Mouse (Mus musculus) layer of hippocampus, postnatal 14 days (tissue): ENCODE measurements around the gene Scp2. TPM values are rescaled to one million over a fixed set of nuclear protein-coding genes. Genes with fewer than 3 reads are reported as not detected.

Source experiments
- DNase-seq, 2 experiments: peaks; one replicate each; pipeline ENCODE4 v3.0.0; 2021 to 2022; ENCODE audit warnings: low spot score in 2 of 2, mixed read lengths in 1 of 2
- total RNA-seq, 2 experiments: library from RNA; stranded (reverse); gene quantifications; 2 replicates each; pipeline ENCODE4 v1.2.3; 2021

Scp2 gene
- total RNA-seq, 2 experiments from 2014 or later, result 87.2 to 87.7 TPM

- no peak for DNase-seq
Observed at GRCm38 (mm10) chr4:108063616-108064015, 81.2 kb downstream of the Scp2 start.

- DNase-seq, result no peak
Observed at GRCm38 (mm10) chr4:108062524-108062923, 82.3 kb downstream of the Scp2 start.

GRCm38 (mm10) chr4:108060774-108061173 is 84.0 kb downstream of the Scp2 start:
- DNase-seq, result no peak

- DNase-seq, result no peak
Observed at GRCm38 (mm10) chr4:108059601-108060379, 85.0 kb downstream of the Scp2 start.

GRCm38 (mm10) chr4:108058166-108058565 is 86.6 kb downstream of the Scp2 start:
- DNase-seq, result no peak

GRCm38 (mm10) chr4:108057247-108057646 is 87.6 kb downstream of the Scp2 start:
- no peak for DNase-seq

GRCm38 (mm10) chr4:108055873-108056272 is 88.9 kb downstream of the Scp2 start:
- no peak for DNase-seq

- no peak for DNase-seq
Observed at GRCm38 (mm10) chr4:108052673-108053072, 92.1 kb downstream of the Scp2 start.

- DNase-seq, result peak in 1 of 2 experiments; percentile 69
Observed at GRCm38 (mm10) chr4:108051687-108052274, 93.0 kb downstream of the Scp2 start.

- DNase-seq, result no peak
Observed at GRCm38 (mm10) chr4:108046136-108046535, 98.7 kb downstream of the Scp2 start.

GRCm38 (mm10) chr4:108045136-108046107 is 99.4 kb downstream of the Scp2 start:
- DNase-seq, result no peak

GRCm38 (mm10) chr4:108037027-108037426 is 107.8 kb downstream of the Scp2 start:
- no peak for DNase-seq

GRCm38 (mm10) chr4:108033041-108033764 is 111.6 kb downstream of the Scp2 start:
- DNase-seq, result no peak

GRCm38 (mm10) chr4:108032352-108032849 is 112.4 kb downstream of the Scp2 start:
- no peak for DNase-seq

GRCm38 (mm10) chr4:108031502-108032351 is 113.1 kb downstream of the Scp2 start:
- DNase-seq, result no peak

GRCm38 (mm10) chr4:108030888-108031501 is 113.8 kb downstream of the Scp2 start:
- DNase-seq, result no peak

- DNase-seq, result no peak
Observed at GRCm38 (mm10) chr4:108026193-108026592, 118.6 kb downstream of the Scp2 start.

GRCm38 (mm10) chr4:108025269-108025668 is 119.5 kb downstream of the Scp2 start:
- no peak for DNase-seq

GRCm38 (mm10) chr4:108024641-108025040 is 120.2 kb downstream of the Scp2 start:
- no peak for DNase-seq
